Mouse (Mus musculus) layer of hippocampus, postnatal 25 days (tissue): ENCODE data around the gene Ninl. TPM values are rescaled to one million over a fixed set of nuclear protein-coding genes. Genes with fewer than 3 reads are reported as not detected.
"Not testable (repeated sequence)": the region's sequence is repeated elsewhere in the genome, so short reads cannot be mapped to it uniquely, and the experiment has no call there.

ENCODE experiments used
- DNase-seq, 2 experiments: peaks; one replicate each; pipeline ENCODE4 v3.0.0; 2022; ENCODE audit warnings: mixed read lengths in 2 of 2, low spot score in 1 of 2; ENCODE audit errors: extremely low spot score in 1 of 2
- total RNA-seq, 2 experiments: library from RNA; stranded (reverse); gene quantifications; 2 replicates each; pipeline ENCODE4 v1.2.3; 2021

The Ninl gene
- total RNA-seq, 2 experiments from 2014 or later, result 4.0 to 7.3 TPM

DNA sequence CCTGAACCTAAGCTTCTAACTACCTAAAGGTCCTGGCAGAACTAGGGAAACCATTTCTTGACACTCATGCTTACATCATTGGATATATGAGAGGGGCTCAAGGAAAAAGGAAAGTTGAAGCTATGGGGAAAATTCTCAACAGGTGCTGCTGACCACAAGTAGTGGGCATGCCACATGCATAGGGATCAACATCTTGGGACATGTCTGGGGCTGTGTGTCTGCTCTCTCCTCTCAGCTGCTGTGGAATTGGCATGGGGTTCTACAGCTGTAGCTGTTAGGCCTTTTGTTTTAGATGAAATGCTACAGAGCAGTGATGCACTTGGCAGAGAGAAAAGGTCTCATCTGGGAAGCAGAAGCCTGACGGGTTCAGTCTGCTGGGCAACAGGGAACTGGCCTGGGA, 83.3 kb downstream of the Ninl start:
- no peak for DNase-seq

DNA sequence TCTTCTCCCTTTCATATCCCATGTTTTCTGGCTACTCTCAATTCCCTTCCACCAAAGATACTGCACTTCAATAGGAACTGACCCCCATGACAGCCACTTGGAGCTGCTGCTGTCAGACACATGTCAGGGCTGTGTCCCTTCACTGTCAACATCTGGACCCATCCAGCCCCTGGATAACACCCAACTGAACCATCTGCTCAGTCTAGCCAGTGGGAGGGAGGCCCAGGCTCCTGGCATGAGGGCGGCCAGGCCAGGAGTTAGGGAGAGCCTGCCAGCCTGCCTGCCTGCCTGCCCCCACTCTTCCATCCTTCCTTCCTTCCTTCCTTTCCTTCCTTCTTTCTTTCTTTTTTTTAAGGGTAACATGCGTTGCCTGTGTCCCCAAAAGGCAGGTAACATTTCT, 88.0 kb downstream of the Ninl start:
- DNase-seq, result no peak

GRCm38 (mm10) chr2:150950056-150950455, 89.1 kb downstream of the Ninl start:
- no peak for DNase-seq

DNA sequence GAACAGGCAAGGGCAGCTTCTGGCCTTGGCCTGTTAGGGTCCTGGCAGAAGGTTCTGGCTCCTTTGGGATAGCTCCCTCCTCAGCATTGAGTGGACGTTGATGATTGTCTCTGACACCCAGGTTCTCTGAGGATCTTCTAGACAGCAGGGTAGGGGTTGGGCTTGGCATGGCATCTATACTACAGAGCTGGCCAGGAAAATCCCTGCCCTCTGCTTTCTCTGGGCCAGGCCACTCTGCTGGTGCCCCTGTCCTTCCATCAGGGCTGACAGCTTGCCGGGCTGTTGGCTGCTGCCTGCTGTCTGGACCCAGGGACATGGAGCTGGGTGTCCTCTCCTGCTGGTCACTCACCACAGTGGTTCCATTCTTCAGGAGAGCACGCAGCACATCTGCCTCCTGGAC, 89.5 kb downstream of the Ninl start:
- no peak for DNase-seq

DNA sequence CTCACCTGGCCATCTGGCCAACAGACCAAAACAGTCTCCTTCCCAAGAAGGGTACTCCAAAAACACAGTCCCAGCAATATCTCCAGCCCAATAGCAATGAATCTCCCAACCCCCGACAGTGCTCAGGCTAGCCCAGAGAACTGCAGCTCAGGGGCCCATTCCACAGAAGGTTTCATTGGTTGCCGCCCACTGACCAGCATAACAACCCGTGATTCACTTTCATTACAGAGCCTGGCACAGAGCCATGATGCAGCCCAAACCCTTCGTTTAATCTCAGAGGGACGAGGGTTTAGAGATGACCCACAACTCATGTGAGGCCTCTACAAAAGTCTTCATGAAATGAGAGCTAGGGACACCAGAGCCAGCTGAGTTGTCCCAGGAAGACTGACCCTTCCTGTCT, 90.4 kb downstream of the Ninl start:
- no peak for DNase-seq

GRCm38 (mm10) chr2:150947880-150948611, 91.1 kb downstream of the Ninl start:
- DNase-seq, result not testable (repeated sequence)

DNA sequence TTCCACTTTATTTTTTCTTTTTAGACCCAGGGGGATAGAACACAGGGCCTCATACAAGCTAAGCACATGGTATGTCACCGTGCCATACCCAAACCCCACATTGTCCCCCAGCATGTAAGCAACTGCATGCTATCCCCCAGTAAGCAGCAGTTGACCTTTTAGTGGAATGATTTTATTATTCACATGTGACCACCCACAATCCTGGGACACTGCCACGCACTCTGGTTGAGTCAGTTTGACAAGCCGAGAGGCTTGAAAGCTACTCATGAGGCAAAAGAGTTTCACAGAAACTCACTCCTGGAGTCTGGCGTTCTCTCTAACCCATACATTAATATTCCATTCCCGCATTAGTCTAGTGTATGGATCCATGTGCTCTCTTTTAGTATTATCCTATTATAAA, 91.8 kb downstream of the Ninl start:
- not testable (repeated sequence) for DNase-seq

GRCm38 (mm10) chr2:150944017-150944416, 95.2 kb downstream of the Ninl start:
- no peak for DNase-seq

DNA sequence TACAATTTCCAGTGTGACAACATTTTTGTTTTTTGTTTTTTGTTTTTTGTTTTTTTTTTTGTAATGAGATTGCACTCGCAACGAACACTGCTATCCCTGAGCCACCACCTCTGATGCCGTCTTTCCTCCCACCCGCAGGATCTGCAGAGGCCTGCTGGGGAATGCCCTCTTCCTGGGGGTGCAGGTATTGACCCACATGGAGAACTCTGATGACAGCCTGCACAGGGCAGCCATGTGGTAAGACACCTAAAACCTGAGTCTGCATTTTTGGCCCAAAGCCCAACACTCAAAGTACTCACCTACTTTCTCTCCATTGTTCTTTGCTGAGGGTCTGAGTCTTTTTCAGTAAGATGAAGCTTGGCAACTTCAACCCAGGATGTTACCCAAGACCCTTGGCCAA, 104.5 kb downstream of the Ninl start:
- no peak for DNase-seq

GRCm38 (mm10) chr2:150933482-150933881, 105.7 kb downstream of the Ninl start:
- DNase-seq, result no peak

GRCm38 (mm10) chr2:150930806-150931205, 108.4 kb downstream of the Ninl start:
- no peak for DNase-seq

DNA sequence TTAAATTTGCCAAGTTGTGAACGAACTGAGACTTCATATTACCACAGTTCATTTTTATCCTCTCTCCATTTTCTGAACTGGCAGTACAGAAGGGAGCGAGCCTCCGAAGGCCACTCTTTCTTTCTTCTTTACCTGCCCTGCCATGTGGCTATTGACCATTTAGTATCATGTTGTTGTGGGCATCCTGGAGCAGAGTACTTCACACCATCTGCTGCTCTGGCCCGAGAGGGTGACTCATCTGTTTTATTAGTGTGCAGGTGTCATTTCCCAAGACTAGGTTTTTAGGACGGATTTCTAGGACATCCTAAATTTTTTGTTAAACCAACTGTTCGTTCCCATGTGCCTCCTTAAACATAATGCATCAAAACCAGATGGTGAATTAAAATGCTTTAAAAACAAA, 110.0 kb downstream of the Ninl start:
- DNase-seq, result no peak

DNA sequence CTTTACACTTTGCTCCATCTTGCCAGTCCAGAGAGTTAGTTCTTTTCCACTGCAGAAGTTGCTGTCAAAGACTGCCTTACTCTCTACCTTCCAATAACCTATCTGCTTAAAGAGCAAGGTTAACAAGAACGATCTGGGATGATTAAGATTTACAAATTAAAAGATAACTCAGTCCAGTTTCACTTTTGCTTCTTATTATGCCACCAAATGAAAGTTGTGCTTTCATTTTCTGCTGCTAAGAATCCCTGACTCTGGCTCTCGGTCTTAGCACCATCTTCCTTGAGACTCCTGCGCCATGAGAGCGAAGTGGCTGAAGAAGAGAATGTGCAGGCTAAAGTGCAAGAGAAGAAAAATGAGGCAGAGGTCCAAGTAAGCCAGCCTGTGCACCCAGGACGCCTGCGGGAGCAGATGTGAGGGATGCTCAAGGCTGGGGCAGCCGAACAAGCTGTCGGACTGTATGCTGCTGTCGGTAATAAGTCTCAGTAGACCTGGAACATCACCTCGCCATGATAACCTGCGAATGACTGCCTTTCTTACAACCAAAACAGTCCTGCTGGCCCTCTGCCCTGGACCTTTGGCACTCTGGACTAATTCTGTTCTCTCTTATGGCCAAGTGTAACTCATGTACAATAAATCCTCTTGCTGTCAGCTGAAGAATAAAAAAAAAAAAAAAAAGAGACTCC, 112.0 kb downstream of the Ninl start:
- DNase-seq, result no peak

GRCm38 (mm10) chr2:150923505-150923904, 115.7 kb downstream of the Ninl start:
- DNase-seq, result no peak

DNA sequence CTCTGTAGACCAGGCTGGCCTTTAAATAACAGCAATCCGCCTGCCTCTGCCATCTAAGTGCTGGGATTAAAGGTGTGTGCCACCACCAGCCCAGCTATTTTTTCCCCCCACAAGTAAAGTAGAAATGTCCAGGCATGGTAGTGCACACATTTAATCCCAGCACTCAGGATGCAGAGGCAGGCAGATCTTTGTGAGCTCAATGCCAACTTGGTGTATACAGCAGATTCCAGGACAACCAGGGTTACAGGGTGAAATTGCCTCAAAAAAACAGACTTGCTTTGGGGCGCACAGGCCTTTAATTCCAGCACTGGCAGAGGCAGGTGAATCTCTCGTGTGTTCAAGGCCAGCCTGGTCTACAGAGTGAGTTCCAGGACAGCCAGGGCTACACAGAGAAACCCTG, 116.2 kb downstream of the Ninl start:
- DNase-seq, result no peak

DNA sequence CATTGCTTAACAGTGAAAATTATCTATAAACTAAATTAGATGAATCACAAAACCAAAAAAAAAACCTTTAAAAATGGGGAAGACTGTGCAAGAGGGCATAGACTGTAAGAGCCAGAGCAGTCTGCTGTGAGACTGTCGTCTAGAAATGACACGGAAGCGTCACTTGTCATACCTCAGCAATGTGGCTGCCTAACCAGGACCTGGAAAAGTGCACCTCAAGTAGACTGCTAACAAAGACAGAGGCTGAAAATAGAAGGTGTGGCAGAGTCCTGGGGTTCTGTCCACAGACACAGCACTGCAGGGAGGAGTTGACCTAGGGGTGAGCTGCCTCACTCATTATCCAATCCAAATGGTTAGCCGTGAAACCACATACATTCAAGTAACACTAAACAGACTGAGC, 117.0 kb downstream of the Ninl start:
- no peak for DNase-seq

DNA sequence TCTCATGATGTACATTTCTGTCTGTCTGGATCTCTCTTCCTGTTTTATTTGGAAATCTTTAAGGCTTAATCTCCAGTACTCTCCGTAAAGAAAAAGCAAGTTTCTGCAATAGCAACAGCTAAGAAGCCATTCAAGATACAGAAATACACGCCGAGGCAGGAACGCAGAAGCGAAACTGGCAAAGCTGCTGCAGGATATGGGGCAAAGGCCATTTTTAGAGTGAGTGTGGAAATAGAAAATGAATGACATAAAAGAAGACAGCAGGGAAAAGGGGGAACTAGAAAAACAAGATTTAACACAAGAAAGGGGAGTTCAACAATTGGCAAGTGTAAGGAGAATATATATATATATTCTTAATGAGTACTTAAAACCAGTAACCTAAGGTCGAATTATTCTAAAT, 117.5 kb downstream of the Ninl start:
- no peak for DNase-seq

GRCm38 (mm10) chr2:150920543-150920942, 118.6 kb downstream of the Ninl start:
- DNase-seq, result no peak

DNA sequence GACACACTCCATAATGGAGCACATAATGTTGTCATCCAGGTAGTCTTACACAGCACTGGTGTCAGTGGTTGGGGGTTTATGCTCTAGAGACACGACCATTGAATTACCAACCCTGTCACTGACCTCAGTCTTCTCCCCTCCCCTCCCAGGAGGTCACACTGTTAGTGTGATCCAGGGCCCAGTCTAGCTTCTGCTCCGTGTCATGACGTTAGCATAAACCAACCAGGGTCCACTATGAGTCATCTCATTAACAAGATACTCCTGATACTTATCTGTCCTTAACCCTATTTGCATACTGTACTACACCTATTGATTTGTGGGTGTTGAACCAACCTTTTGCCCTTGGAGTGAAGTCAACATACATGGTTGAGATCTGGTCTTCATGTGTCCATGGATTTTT, 120.5 kb downstream of the Ninl start:
- DNase-seq, result no peak

- no peak for DNase-seq
These were observed 123.4 kb downstream of the Ninl start for GRCm38 (mm10) chr2:150915786-150916185.

- DNase-seq, result no peak
These were observed 124.2 kb downstream of the Ninl start for GRCm38 (mm10) chr2:150914781-150915515.
